Mouse (Mus musculus) cerebellum, adult 2 months (tissue): Measurements from ENCODE around the gene Xrn2. TPM values are rescaled to one million over a fixed set of nuclear protein-coding genes. Genes with fewer than 3 reads are reported as not detected.

Source experiments
- DNase-seq, 2 experiments: peaks; one replicate each; pipeline ENCODE4 v3.0.0; 2021
- H3K27ac ChIP-seq: fragments of 200-500 bp; 2 replicates; pipeline ENCODE4 v1.5.1; 2012; ENCODE audit warnings: low read length, control low read depth, inconsistent platforms; ENCODE audit not compliant: insufficient read depth
- H3K27me3 ChIP-seq: fragments of 200-500 bp; 2 replicates; pipeline ENCODE4 v1.6.1; 2012; ENCODE audit warnings: inconsistent platforms, mild to moderate bottlenecking, low read length, moderate library complexity; ENCODE audit not compliant: control insufficient read depth, insufficient read depth
- H3K4me1 ChIP-seq: fragments of 200-500 bp; 2 replicates; pipeline ENCODE4 v1.6.1; 2011; ENCODE audit warnings: low read length; ENCODE audit not compliant: control insufficient read depth, insufficient read depth
- H3K4me3 ChIP-seq: fragments of 200-500 bp; replicated peaks from 2 replicates; pipeline ENCODE3; 2011; ENCODE audit warnings: mild to moderate bottlenecking, low read depth, low read length, control low read depth; ENCODE audit not compliant: insufficient read depth
- CTCF ChIP-seq: fragments of 200-500 bp; IDR thresholded peaks from 2 replicates; pipeline ENCODE4 v1.5.1; 2011; ENCODE audit warnings: low read depth, mild to moderate bottlenecking, control low read depth, low read length, moderate library complexity, borderline replicate concordance; ENCODE audit not compliant: insufficient read depth
- POLR2A ChIP-seq: fragments of 200-500 bp; IDR thresholded peaks from 2 replicates; pipeline ENCODE4 v1.6.1; 2011; ENCODE audit warnings: low read length, control low read depth, borderline replicate concordance; ENCODE audit not compliant: insufficient read depth
- WGBS: fragments of 180-500 bp; shearing (Covaris S2); methylation state at CpG from one replicate; pipeline ENCODE4 v1.1.7; 2018; 5-methylcytosine and 5-hydroxymethylcytosine counted together
- polyA plus RNA-seq: library from polyadenylated mRNA; depleted of rRNA; stranded (reverse); fragments of >200 nt; gene quantifications from 2 replicates; pipeline ENCODE4 v1.2.3, GENCODE M21; 2012

Xrn2 gene
- polyA plus RNA-seq, 1 experiment = 27.3 TPM

GRCm38 (mm10) chr2:147070305-147070704, 57.5 kb downstream of the Xrn2 start:
- no peaks in the 10 kb centered on the region for H3K27me3 ChIP-seq
- no peak for DNase-seq
- H3K27ac ChIP-seq = no peak overlapping the region
- no peak overlapping the region for H3K4me3 ChIP-seq
- H3K4me1 ChIP-seq = no peaks in the 10 kb centered on the region
- 93% methylated on average over 1 of the region's 1 CpGs for WGBS
- TF ChIP-seq CTCF (no peak), POLR2A (no peak)

- WGBS = 56% methylated on average over 2 of the region's 2 CpGs
- H3K4me1 ChIP-seq = no peaks in the 10 kb centered on the region
- no peak overlapping the region for H3K27ac ChIP-seq
- H3K27me3 ChIP-seq = no peaks in the 10 kb centered on the region
- no peak for TF ChIP-seq POLR2A
- no peak overlapping the region for H3K4me3 ChIP-seq
- no peak for DNase-seq
Observed at GRCm38 (mm10) chr2:147073962-147074361, 61.2 kb downstream of the Xrn2 start.

- DNase-seq = no peak
- Histone ChIP-seq H3K27ac (no peak overlapping the region), H3K4me3 (no peak overlapping the region), H3K27me3 (no peaks in the 10 kb centered on the region), H3K4me1 (no peaks in the 10 kb centered on the region)
- TF ChIP-seq POLR2A (no peak), CTCF (no peak)
- 98% methylated on average over 4 of the region's 4 CpGs for WGBS
Observed at GRCm38 (mm10) chr2:147074399-147074798, 61.6 kb downstream of the Xrn2 start.

GRCm38 (mm10) chr2:147082391-147082790, 69.6 kb downstream of the Xrn2 start:
- Histone ChIP-seq H3K27me3 (peaks cover 22% of the 10 kb centered on the region; the same call in 1 of the 2 replicates), H3K27ac (no peak overlapping the region), H3K4me1 (no peaks in the 10 kb centered on the region), H3K4me3 (no peak overlapping the region)
- DNase-seq = no peak
- no peak for TF ChIP-seq POLR2A
- WGBS = 69% methylated on average over 4 of the region's 4 CpGs

GRCm38 (mm10) chr2:147083471-147084365, 70.9 kb downstream of the Xrn2 start:
- TF ChIP-seq POLR2A (no peak), CTCF (no peak)
- WGBS = 2% methylated on average over 72 of the region's 72 CpGs
- DNase-seq = peak in 1 of 2 experiments; percentile 27
- no peaks in the 10 kb centered on the region for H3K4me1 ChIP-seq
- no peak overlapping the region for H3K27ac ChIP-seq
- H3K4me3 ChIP-seq = no peak overlapping the region
- peaks cover 24% of the 10 kb centered on the region; the same call in 1 of the 2 replicates for H3K27me3 ChIP-seq

GRCm38 (mm10) chr2:147084366-147085071, 71.7 kb downstream of the Xrn2 start:
- peaks cover 24% of the 10 kb centered on the region; the same call in 1 of the 2 replicates for H3K27me3 ChIP-seq
- H3K4me3 ChIP-seq = no peak overlapping the region
- DNase-seq = peak in 1 of 2 experiments; percentile 14
- H3K4me1 ChIP-seq = no peaks in the 10 kb centered on the region
- H3K27ac ChIP-seq = no peak overlapping the region
- no peak for TF ChIP-seq POLR2A
- TF ChIP-seq CTCF = no peak
- 2% methylated on average over 105 of the region's 106 CpGs for WGBS

- Histone ChIP-seq H3K27me3 (peaks cover 24% of the 10 kb centered on the region; the same call in 1 of the 2 replicates), H3K4me1 (no peaks in the 10 kb centered on the region), H3K27ac (no peak within 1 kb of the TSS), H3K4me3 (no peak within 1 kb of the TSS)
- DNase-seq = peak in 1 of 2 experiments; percentile 8
- 1% methylated on average over 79 of the region's 82 CpGs for WGBS
- TF ChIP-seq CTCF (no peak), POLR2A (no peak)
Observed at GRCm38 (mm10) chr2:147085072-147085870, 72.5 kb downstream of the Xrn2 start, which contains the start of gene Nkx2-4. Nkx2-4 (minus strand) TSS chr2:147085445.
